Mouse (Mus musculus): Measurements from ENCODE around the gene Nedd4. TPM values are rescaled to one million over a fixed set of nuclear protein-coding genes. Genes with fewer than 3 reads are reported as not detected.
A peak's percentile ranks its signal among the peaks of the same experiment; 100 is the strongest.

Gene Nedd4
- polyA plus RNA-seq, 1 experiment from 2014 or later, result 546 TPM

DNA sequence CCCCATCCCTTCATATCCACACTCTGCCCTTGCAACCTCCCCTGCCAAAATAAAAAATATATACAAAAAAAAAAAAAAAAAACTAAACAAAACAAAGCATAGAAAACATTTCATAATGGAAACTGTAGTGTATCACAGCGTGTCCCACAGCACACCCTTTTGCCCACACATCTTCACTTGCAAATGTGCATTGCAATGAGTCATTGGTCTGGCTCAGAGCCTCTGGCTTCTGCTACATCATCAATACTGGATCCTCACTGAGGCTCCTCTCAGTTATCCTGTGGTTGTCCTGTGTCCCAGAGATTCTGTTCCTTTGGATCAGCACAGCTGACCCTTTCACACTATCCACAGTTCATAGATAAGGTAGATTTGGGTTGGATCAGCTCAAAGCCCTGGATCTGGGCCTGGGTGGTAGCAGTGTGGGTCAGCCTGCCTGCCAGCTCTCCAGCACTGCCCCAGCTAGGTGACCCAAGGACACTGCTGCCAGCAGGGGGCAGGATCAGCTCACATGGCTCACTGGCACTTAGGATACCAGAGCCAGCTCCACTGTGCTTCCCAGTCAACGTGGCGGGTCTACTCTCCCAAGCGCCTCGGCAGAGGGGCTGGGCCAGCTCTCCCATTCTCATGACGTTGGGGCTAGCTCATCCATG, 7.4 kb upstream of the Nedd4 start:
- H3K4me3 ChIP-seq (replicated peaks), result no peak overlapping the region
- H3K9ac ChIP-seq, result no peak overlapping the region
- H3K9me3 ChIP-seq (replicated peaks), result no peaks in the 10 kb centered on the region
- ATAC-seq (ENCODE audit: insufficient number of reproducible peaks, low FRiP score, low TSS enrichment, low read depth), result no peak
- no peak overlapping the region for H3K4me2 ChIP-seq (replicated peaks)
- 69% methylated on average over 6 of the region's 6 CpGs for WGBS
- H3K27me3 ChIP-seq, result no peaks in the 10 kb centered on the region
- no peaks in the 10 kb centered on the region for H3K36me3 ChIP-seq
- no peak overlapping the region for H3K27ac ChIP-seq (replicated peaks)
- H3K4me1 ChIP-seq, result peaks cover 33% of the 10 kb centered on the region

DNA sequence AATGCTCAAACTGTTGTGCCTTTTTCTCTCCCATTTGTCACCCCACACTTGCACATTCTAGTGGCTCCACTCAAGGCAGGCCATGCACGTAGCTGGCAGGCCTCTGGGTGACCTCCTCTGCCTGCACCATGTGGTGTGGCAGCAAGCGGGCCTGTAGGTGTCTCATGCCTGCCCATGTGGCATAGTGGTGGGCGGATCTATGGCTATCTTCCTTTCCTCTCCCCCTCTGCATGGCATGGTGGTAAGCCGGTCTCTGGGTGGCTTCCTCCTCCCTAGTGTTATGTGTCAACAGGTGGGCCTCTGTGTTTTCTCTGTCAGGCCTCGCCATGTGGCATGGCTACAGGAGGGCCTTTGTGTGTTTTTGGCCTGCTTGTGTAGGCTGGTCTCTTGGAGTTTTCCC, 6.5 kb upstream of the Nedd4 start:
- no peaks in the 10 kb centered on the region for H3K36me3 ChIP-seq
- peaks cover 33% of the 10 kb centered on the region for H3K4me1 ChIP-seq
- H3K9me3 ChIP-seq (replicated peaks), result no peaks in the 10 kb centered on the region
- WGBS, result 69% methylated on average over 5 of the region's 5 CpGs
- no peak overlapping the region for H3K4me2 ChIP-seq (replicated peaks)
- no peaks in the 10 kb centered on the region for H3K27me3 ChIP-seq
- no peak overlapping the region for H3K9ac ChIP-seq
- H3K4me3 ChIP-seq (replicated peaks), result no peak overlapping the region
- H3K27ac ChIP-seq (replicated peaks), result no peak overlapping the region
- 0 out of 2 replicates have a peak, but pooled peaks have one; percentile 36 for ATAC-seq (ENCODE audit: insufficient number of reproducible peaks, low FRiP score, low TSS enrichment, low read depth)

DNA sequence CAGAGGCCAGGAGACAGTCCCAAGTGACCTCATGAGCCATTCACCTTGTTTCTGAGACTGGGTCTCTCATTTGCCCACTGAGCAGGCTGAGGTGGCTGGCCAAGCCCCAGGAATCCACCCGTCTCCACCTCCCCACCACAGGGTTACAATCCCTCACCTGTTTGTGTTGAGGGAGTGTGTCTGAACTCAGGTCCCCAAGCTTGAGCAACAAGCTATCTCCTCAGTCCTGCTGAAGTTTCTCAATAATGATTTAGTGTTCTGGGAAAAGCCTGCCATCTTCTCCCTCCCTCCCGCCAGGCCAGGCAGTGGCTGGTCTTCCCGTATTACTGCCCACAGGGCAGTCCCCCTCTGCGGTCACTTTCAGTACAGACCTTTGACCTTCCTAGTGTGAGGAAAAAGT, 5.7 kb upstream of the Nedd4 start:
- H3K4me1 ChIP-seq, result peaks cover 37% of the 10 kb centered on the region
- no peaks in the 10 kb centered on the region for H3K27me3 ChIP-seq
- WGBS, result 54% methylated on average over 4 of the region's 4 CpGs
- H3K9ac ChIP-seq, result no peak overlapping the region
- H3K9me3 ChIP-seq (replicated peaks), result no peaks in the 10 kb centered on the region
- no peak overlapping the region for H3K4me2 ChIP-seq (replicated peaks)
- ATAC-seq (ENCODE audit: insufficient number of reproducible peaks, low FRiP score, low TSS enrichment, low read depth), result no peak
- no peak overlapping the region for H3K27ac ChIP-seq (replicated peaks)
- H3K36me3 ChIP-seq, result no peaks in the 10 kb centered on the region
- H3K4me3 ChIP-seq (replicated peaks), result no peak overlapping the region

DNA sequence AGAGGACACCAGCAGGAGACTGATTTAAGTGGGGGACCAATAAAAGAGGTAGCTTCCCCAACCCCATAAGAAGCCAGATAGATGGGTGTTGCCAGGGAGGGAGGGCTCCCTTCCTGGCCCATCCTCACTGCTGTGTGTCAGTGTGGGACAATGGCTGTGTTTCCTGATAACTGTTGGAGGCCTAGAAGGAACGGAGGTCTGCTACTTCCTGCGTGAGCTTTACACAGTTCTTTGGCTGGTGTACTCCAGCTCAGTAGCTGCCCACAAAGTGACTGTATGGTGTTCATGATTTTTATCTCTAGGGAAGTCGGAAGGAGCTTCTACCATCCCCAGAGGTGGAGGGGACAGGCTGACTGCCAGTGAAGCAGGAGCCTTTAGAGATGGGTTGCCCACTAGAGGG, 5.2 kb upstream of the Nedd4 start:
- H3K4me2 ChIP-seq (replicated peaks), result no peak overlapping the region
- 54% methylated on average over 3 of the region's 3 CpGs for WGBS
- H3K4me1 ChIP-seq, result peaks cover 36% of the 10 kb centered on the region
- no peaks in the 10 kb centered on the region for H3K36me3 ChIP-seq
- H3K4me3 ChIP-seq (replicated peaks), result no peak overlapping the region
- 0 out of 2 replicates have a peak overlapping the region, but pooled peaks have one; percentile 25 for H3K27ac ChIP-seq (replicated peaks)
- no peak for ATAC-seq (ENCODE audit: insufficient number of reproducible peaks, low FRiP score, low TSS enrichment, low read depth)
- no peaks in the 10 kb centered on the region for H3K27me3 ChIP-seq
- no peaks in the 10 kb centered on the region for H3K9me3 ChIP-seq (replicated peaks)
- no peak overlapping the region for H3K9ac ChIP-seq

DNA sequence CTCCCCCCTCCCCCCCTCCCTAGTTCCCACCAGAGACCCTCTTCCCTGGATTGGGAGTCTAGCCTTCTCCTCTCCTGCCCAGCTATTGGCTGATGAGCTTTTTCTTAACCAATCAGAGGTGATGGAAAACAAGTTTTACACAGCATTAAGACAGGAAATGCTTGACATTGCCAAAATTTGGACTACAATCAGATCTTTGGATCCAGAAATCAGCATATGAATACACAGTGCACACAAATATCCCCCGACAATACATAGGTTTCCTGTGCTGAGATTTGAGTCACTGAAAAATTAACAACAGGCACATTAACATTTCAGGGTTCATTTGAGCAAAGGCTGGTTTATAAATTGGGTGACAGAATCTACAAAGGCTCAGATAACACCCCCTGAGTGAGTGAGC, 4.5 kb upstream of the Nedd4 start:
- no peaks in the 10 kb centered on the region for H3K9me3 ChIP-seq (replicated peaks)
- peaks cover 29% of the 10 kb centered on the region for H3K4me1 ChIP-seq
- H3K27ac ChIP-seq (replicated peaks), result no peak overlapping the region
- no peaks in the 10 kb centered on the region for H3K27me3 ChIP-seq
- H3K9ac ChIP-seq, result no peak overlapping the region
- H3K4me2 ChIP-seq (replicated peaks), result no peak overlapping the region
- 65% methylated on average over 1 of the region's 1 CpGs for WGBS
- H3K4me3 ChIP-seq (replicated peaks), result no peak overlapping the region
- no peak for ATAC-seq (ENCODE audit: insufficient number of reproducible peaks, low FRiP score, low TSS enrichment, low read depth)
- H3K36me3 ChIP-seq, result no peaks in the 10 kb centered on the region

DNA sequence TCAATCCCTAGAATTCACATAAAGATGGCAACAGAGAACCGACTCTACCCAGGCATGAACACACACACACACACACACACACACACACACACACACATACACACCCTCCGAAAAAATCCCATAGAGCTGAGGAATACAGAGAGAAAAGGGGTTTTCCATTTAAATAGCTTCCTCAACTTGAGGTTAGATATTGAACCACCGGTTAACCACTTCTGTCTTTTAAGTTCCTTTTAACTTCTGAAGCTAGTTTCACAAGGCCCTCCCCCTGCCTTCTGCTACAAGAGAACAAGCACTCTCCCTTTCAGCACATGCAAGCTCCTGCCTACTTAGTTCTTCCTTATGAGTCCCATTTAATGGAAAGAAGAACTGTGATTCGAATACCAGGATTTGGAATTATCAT, 2.0 kb upstream of the Nedd4 start:
- no peak overlapping the region for H3K4me3 ChIP-seq (replicated peaks)
- no peak for ATAC-seq (ENCODE audit: insufficient number of reproducible peaks, low FRiP score, low TSS enrichment, low read depth)
- no peaks in the 10 kb centered on the region for H3K9me3 ChIP-seq (replicated peaks)
- WGBS, result 64% methylated on average over 4 of the region's 4 CpGs
- no peak overlapping the region for H3K9ac ChIP-seq
- peaks cover 7% of the 10 kb centered on the region; the same call in 1 of the 2 replicates for H3K36me3 ChIP-seq
- no peak overlapping the region for H3K27ac ChIP-seq (replicated peaks)
- H3K4me1 ChIP-seq, result peaks cover 28% of the 10 kb centered on the region
- H3K4me2 ChIP-seq (replicated peaks), result no peak overlapping the region
- H3K27me3 ChIP-seq, result no peaks in the 10 kb centered on the region

DNA sequence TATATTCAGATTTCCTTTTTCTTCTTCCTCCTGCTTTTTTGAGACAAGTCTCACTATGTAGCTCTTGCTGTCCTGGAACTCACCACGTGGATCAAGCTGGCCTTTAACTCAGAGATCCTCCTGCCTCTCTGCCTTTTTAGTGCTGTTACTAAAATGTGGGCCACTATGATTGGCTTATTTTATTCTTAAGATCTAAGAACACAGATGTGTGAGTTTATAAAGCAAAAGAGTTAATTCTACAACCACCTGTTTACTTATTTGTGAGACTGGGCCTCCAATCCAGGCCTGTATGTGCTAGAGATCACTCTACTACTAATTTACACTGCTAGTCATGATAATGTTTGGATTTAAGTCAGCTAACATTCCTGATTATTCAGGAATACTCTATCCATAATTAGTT, 1.2 kb upstream of the Nedd4 start:
- Histone ChIP-seq H3K4me3 (replicated peaks) (no peak overlapping the region), H3K27ac (replicated peaks) (peak overlapping the region; percentile 73), H3K4me2 (replicated peaks) (no peak overlapping the region), H3K27me3 (no peaks in the 10 kb centered on the region), H3K36me3 (peaks cover 15% of the 10 kb centered on the region; the same call in 1 of the 2 replicates), H3K9me3 (replicated peaks) (no peaks in the 10 kb centered on the region), H3K9ac (no peak overlapping the region), H3K4me1 (peaks cover 34% of the 10 kb centered on the region)
- WGBS, result 53% methylated on average over 1 of the region's 1 CpGs
- ATAC-seq (ENCODE audit: insufficient number of reproducible peaks, low FRiP score, low TSS enrichment, low read depth), result no peak

DNA sequence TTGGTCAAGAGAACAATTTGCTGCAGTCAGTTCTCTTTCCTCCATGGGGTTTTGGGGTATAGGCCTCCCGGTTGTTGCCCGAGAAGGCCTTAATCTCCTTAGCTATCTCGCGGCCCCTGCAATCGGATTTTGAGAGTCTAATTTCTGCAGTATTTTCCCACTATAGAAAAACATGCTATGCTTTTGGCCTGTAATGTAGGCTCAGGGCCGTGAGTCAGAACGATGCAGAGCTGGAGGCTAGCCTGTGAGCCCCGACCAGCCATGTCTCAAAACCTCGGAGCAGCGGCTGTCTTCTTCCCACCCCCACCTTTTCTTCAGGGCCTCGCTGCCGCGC, 618 bp upstream of the Nedd4 start:
- no peak for ATAC-seq (ENCODE audit: insufficient number of reproducible peaks, low FRiP score, low TSS enrichment, low read depth)
- H3K4me2 ChIP-seq (replicated peaks), result peak overlapping the region; percentile 74
- peak overlapping the region; percentile 91 for H3K4me3 ChIP-seq (replicated peaks)
- peaks cover 35% of the 10 kb centered on the region for H3K4me1 ChIP-seq
- H3K9me3 ChIP-seq (replicated peaks), result no peaks in the 10 kb centered on the region
- peak overlapping the region; percentile 99 for H3K27ac ChIP-seq (replicated peaks)
- WGBS, result 2% methylated on average over 13 of the region's 13 CpGs
- peak overlapping the region; percentile 62 for H3K9ac ChIP-seq
- H3K36me3 ChIP-seq, result peaks cover 19% of the 10 kb centered on the region; the same call in 1 of the 2 replicates
- no peaks in the 10 kb centered on the region for H3K27me3 ChIP-seq

DNA sequence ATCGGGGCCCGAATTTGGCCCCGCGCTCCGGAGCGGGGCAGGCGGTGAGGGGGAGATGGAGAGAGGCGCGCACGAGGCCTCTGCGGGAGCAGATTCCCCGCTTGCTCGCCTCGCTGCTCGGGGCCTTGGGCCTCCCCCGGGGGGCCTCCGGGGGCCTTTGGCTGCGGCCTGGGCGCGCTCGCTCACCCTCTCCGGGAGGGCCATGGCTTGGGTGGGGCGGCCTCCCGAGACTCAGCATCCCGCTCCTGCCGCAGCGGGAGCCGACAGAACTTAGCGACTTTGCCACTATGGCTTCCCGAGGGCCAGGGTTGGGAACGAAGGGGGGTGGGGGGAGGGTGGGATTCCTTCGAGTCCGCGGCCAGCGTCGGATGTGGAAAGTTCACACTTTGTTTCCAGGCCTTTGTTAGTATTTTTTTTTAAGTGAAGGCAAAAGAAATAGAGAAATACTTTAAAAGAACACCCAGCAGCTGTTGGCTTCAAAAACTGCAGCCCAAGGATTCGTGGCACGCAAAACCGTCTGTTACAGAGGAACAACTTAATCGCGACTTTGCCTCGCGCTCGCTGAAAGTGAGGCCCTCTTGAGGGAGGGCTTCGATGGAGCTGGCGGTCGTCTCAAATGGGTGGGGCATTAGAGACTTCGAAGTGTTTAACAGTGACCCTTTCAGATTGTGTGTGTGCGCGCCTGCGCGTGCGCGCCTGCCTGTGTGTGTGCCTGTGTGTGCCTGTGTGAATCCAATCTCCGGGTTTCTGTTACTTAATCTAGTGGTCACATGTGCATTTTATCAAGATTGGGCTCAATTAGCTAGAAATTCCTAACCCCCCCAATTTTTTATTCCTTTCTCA, 766 bp downstream of the Nedd4 start:
- H3K27me3 ChIP-seq, result no peaks in the 10 kb centered on the region
- ATAC-seq (ENCODE audit: insufficient number of reproducible peaks, low FRiP score, low TSS enrichment, low read depth), result peak; percentile 59
- peak overlapping the region; percentile 100 for H3K9ac ChIP-seq
- peak overlapping the region; percentile 99 for H3K27ac ChIP-seq (replicated peaks)
- peaks cover 30% of the 10 kb centered on the region for H3K36me3 ChIP-seq
- peak overlapping the region; percentile 91 for H3K4me3 ChIP-seq (replicated peaks)
- under 1% methylated on average over 45 of the region's 55 CpGs for WGBS
- H3K9me3 ChIP-seq (replicated peaks), result no peaks in the 10 kb centered on the region
- peak overlapping the region; percentile 74 for H3K4me2 ChIP-seq (replicated peaks)
- peaks cover 37% of the 10 kb centered on the region for H3K4me1 ChIP-seq

DNA sequence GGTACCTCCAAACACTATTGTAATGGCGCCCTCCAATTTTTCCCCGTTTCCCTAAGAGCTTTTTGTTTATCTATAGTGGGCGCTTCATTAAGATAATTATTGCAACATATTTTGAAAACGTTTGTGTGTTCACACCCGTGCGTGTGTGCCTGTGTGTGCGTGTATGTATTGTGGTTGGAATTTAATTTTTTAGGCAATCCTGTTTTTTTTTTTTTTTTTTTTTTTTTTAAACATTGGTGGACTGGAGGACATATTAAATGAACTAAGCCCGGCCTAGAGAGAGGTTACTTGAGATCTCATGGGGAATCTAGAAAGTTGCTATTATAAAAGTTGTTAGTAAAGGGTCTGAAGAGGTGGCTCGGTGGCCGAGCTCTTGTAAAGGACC, 1.4 kb downstream of the Nedd4 start:
- Histone ChIP-seq H3K9ac (peak overlapping the region; percentile 100), H3K9me3 (replicated peaks) (no peaks in the 10 kb centered on the region), H3K27me3 (no peaks in the 10 kb centered on the region), H3K4me3 (replicated peaks) (peak overlapping the region; percentile 91), H3K36me3 (peaks cover 30% of the 10 kb centered on the region), H3K27ac (replicated peaks) (peak overlapping the region; percentile 99), H3K4me1 (peaks cover 37% of the 10 kb centered on the region), H3K4me2 (replicated peaks) (peak overlapping the region; percentile 74)
- 4% methylated on average over 10 of the region's 10 CpGs for WGBS
- ATAC-seq (ENCODE audit: insufficient number of reproducible peaks, low FRiP score, low TSS enrichment, low read depth), result no peak

DNA sequence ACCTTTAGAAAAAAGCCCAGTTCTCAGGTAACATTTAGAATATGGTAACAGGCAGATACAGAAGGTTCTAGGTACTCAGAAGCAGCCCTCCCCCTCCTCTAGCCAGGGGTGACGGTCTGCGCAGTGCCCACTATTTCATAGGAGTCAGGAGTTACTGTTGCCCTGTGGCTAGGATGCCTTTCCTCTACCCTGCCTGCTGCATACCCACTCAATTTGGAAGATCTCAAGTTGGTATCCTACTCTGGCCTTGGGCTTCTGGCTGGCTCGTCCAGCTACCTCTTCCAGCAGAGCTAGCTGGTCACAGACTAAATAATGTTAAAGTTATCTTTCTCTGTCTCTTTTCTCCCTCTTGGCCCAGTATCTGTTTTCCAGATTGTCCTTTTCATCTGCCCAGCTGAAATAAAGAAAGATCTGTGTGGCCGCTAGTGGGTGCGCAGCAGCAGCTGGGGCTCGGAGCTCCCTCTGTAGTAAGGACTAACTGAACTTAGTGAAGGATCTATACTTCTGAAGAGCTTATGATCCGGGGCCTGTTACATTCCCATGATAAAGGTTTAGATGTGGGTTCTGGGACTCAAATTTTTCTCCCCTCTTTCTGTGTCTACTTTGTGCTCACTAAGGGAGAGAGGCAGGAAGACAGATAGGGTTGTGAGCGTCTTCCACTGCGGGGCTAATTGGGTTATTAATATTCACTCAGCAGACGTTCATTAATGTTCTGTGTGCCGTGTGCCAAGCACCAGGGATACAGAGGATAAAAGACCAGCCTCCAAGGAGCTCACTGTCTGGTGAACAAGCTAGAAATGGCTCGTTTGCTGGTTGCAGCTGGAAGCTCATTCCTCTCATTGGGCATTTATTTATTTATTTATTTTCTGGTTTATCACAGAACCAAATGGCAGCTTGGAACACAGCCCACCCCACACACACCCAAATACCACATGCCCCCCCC, 2.5 kb downstream of the Nedd4 start:
- Histone ChIP-seq H3K36me3 (peaks cover 40% of the 10 kb centered on the region), H3K27me3 (no peaks in the 10 kb centered on the region), H3K4me3 (replicated peaks) (peak overlapping the region; percentile 91), H3K9me3 (replicated peaks) (no peaks in the 10 kb centered on the region), H3K4me1 (peaks cover 46% of the 10 kb centered on the region), H3K27ac (replicated peaks) (peak overlapping the region; percentile 99), H3K9ac (0 out of 2 replicates have a peak overlapping the region, but pooled peaks have one; percentile 100), H3K4me2 (replicated peaks) (peak overlapping the region; percentile 74)
- WGBS, result 27% methylated on average over 12 of the region's 12 CpGs
- ATAC-seq (ENCODE audit: insufficient number of reproducible peaks, low FRiP score, low TSS enrichment, low read depth), result no peak

All from embryonic facial prominence, embryonic 15.5 days (tissue).